Mouse (Mus musculus): Measurements from ENCODE around the gene Zeb2. TPM values are rescaled to one million over a fixed set of nuclear protein-coding genes. Genes with fewer than 3 reads are reported as not detected.

Gene Zeb2
- polyA plus RNA-seq, 1 experiment = 1,127 TPM

GRCm38 (mm10) chr2:44944689-44945088 lies 172.5 kb downstream of the Zeb2 start:
- H3K4me3 ChIP-seq (ENCODE audit: insufficient read depth, low read depth, low read length) = no peak overlapping the region
- no peaks in the 10 kb centered on the region for H3K4me1 ChIP-seq (ENCODE audit: control insufficient read depth, insufficient read depth, low read length)
- no peak for TF ChIP-seq CTCF (IDR thresholded peaks at IDR 0.05; ENCODE audit: insufficient read depth, low read depth, low read length)
- no peak for TF ChIP-seq POLR2A (IDR thresholded peaks at IDR 0.05; ENCODE audit: insufficient read depth, low read depth, low read length)
- H3K27ac ChIP-seq (ENCODE audit: insufficient read depth, low read depth, low read length) = no peak overlapping the region
- WGBS = 96% methylated on average over 2 of the region's 2 CpGs

Other genes starting within 250 kb of the Zeb2 start
- not detected in 2 replicates for gene Gtdc1, start 189.7 kb downstream of the Zeb2 start, polyA plus RNA-seq (2012; ENCODE audit: insufficient read depth, insufficient read length, low replicate concordance, missing spikeins)

Data from olfactory bulb, adult 2 months (tissue).